Mouse (Mus musculus) C2C12 (cell line): ENCODE measurements around the gene Emg1.

Source experiments
- CTCF ChIP-seq: IDR thresholded peaks from one replicate; pipeline ENCODE4 v1.5.1; 2011; ENCODE audit not compliant: control insufficient read depth, insufficient read depth, insufficient read length
- MAX ChIP-seq: IDR thresholded peaks from one replicate; pipeline ENCODE4 v1.6.1; 2011; ENCODE audit warnings: mild to moderate bottlenecking, control low read depth
- USF1 ChIP-seq: IDR thresholded peaks from one replicate; pipeline ENCODE4 v1.6.1; 2011; ENCODE audit warnings: low read depth, mild to moderate bottlenecking, control low read depth, moderate library complexity

DNA sequence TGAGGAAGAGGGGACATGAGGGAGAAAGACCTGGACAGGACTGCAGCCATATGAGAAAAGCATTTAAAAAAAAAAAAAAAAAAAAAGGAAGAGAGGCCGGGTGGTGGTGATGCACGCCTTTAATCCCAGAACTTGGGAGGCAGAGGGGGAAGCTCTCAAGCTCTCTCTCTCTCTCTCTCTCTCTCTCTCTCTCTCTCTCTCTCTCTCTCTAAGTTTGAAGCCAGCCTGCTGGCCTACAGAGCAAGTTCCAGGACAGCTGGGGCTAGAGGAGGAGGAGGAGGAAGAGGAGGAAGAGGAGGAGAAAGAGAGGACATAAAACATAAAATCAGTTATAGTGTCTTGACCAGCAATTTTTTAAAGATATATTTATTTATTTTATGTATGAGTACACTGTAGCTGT, 53.9 kb downstream of the Emg1 start:
- TF ChIP-seq MAX (no peak), CTCF (no peak), USF1 (no peak)
